Mouse (Mus musculus): ENCODE measurements around the gene Smoc2.

The Smoc2 gene

GRCm38 (mm10) chr17:14279177-14279965 lies at the start of gene Smoc2:
TSS of gene Smoc2 (plus strand) at chr17:14279506.
- in situ Hi-C loops (cut with MboI, MseI), result no loop called here

GRCm38 (mm10) chr17:14230698-14231430 lies 48.4 kb upstream of the Smoc2 start:
- in situ Hi-C loops (cut with MboI, MseI), result no loop called here

GRCm38 (mm10) chr17:14232629-14233028 lies 46.7 kb upstream of the Smoc2 start:
- in situ Hi-C loops (cut with MboI, MseI), result no loop called here

GRCm38 (mm10) chr17:14233658-14234057 lies 45.6 kb upstream of the Smoc2 start:
- in situ Hi-C loops (cut with MboI, MseI), result no loop called here

- in situ Hi-C loops (cut with MboI, MseI), result no loop called here
Measured at GRCm38 (mm10) chr17:14234774-14235389, 44.4 kb upstream of the Smoc2 start.

GRCm38 (mm10) chr17:14237134-14237533 lies 42.2 kb upstream of the Smoc2 start:
- in situ Hi-C loops (cut with MboI, MseI), result no loop called here

- in situ Hi-C loops (cut with MboI, MseI), result no loop called here
Measured at GRCm38 (mm10) chr17:14239960-14240359, 39.3 kb upstream of the Smoc2 start.

- in situ Hi-C loops (cut with MboI, MseI), result no loop called here
Measured at GRCm38 (mm10) chr17:14242634-14243033, 36.7 kb upstream of the Smoc2 start.

GRCm38 (mm10) chr17:14244195-14244965 lies 34.9 kb upstream of the Smoc2 start:
- in situ Hi-C loops (cut with MboI, MseI), result no loop called here

- in situ Hi-C loops (cut with MboI, MseI), result no loop called here
Measured at GRCm38 (mm10) chr17:14246266-14246665, 33.0 kb upstream of the Smoc2 start.

- in situ Hi-C loops (cut with MboI, MseI), result no loop called here
Measured at GRCm38 (mm10) chr17:14247931-14248330, 31.4 kb upstream of the Smoc2 start.

GRCm38 (mm10) chr17:14249595-14249994 lies 29.7 kb upstream of the Smoc2 start:
- in situ Hi-C loops (cut with MboI, MseI), result no loop called here

GRCm38 (mm10) chr17:14250401-14250800 lies 28.9 kb upstream of the Smoc2 start:
- in situ Hi-C loops (cut with MboI, MseI), result no loop called here

GRCm38 (mm10) chr17:14252456-14252855 lies 26.9 kb upstream of the Smoc2 start:
- in situ Hi-C loops (cut with MboI, MseI), result no loop called here

- in situ Hi-C loops (cut with MboI, MseI), result no loop called here
Measured at GRCm38 (mm10) chr17:14254616-14255015, 24.7 kb upstream of the Smoc2 start.

GRCm38 (mm10) chr17:14257799-14258520 lies 21.3 kb upstream of the Smoc2 start:
- in situ Hi-C loops (cut with MboI, MseI), result no loop called here

- in situ Hi-C loops (cut with MboI, MseI), result no loop called here
Measured at GRCm38 (mm10) chr17:14258906-14259305, 20.4 kb upstream of the Smoc2 start.

GRCm38 (mm10) chr17:14260966-14261365 lies 18.3 kb upstream of the Smoc2 start:
- in situ Hi-C loops (cut with MboI, MseI), result no loop called here

GRCm38 (mm10) chr17:14262217-14262616 lies 17.1 kb upstream of the Smoc2 start:
- in situ Hi-C loops (cut with MboI, MseI), result no loop called here

GRCm38 (mm10) chr17:14268001-14268400 lies 11.3 kb upstream of the Smoc2 start:
- in situ Hi-C loops (cut with MboI, MseI), result no loop called here

GRCm38 (mm10) chr17:14273386-14273785 lies 5.9 kb upstream of the Smoc2 start:
- in situ Hi-C loops (cut with MboI, MseI), result no loop called here

Data from T-helper 2 cell (primary cell).